Mouse (Mus musculus): ENCODE measurements around the gene Ccer1. TPM values are rescaled to one million over a fixed set of nuclear protein-coding genes. Genes with fewer than 3 reads are reported as not detected.
"Not testable (repeated sequence)": the region's sequence is repeated elsewhere in the genome, so short reads cannot be mapped to it uniquely, and the experiment has no call there.

Gene Ccer1
- polyA plus RNA-seq, 1 experiment from 2014 or later = 0.10 TPM

DNA sequence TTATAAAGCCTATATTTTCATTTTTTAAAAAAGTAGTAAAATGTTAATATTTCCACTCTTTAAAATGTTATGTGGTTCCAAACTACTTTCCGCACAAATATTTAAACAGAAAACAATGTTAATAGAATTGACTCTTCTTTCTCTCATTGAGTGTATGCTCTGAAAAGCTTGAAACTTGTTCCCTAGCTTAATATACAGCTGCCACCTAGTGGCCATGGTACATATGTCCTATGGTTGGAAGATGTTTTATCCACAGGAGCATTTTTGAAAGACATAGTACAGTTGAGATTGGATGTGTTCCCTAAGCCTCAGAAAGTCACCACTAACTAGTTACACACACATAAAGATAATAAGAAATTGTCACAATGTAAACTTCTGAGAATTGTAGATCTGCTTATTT is 11.7 kb downstream of the Ccer1 start:
- no peak overlapping the region for H3K27ac ChIP-seq
- H3K4me3 ChIP-seq = no peak overlapping the region
- H3K4me2 ChIP-seq (replicated peaks) = no peak overlapping the region
- no peaks in the 10 kb centered on the region for H3K27me3 ChIP-seq
- WGBS = 35% methylated on average over 1 of the region's 1 CpGs
- H3K36me3 ChIP-seq = no peaks in the 10 kb centered on the region
- H3K4me1 ChIP-seq = no peaks in the 10 kb centered on the region
- H3K9ac ChIP-seq = no peak overlapping the region
- no peaks in the 10 kb centered on the region for H3K9me3 ChIP-seq
- ATAC-seq (ENCODE audit: low FRiP score, low read depth) = no peak

DNA sequence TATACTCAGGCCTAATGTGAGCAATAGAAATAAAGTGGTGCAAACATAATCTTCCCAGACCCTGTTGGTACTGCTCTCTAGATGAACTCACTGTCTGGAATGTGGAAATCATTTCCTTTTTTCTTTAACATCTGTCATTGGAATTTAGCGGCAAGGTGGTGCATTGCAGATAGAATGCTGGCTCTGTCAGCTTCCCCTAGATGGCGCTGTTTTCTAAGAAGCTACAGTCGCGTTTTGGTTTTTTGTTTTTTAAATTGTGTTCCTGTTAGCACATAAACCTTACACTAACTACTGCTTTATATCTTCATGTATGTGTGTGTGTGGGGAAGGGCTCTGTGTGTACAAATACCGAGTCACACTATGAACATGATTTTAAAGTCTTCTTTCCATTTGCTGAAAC is 19.8 kb downstream of the Ccer1 start:
- no peak overlapping the region for H3K4me2 ChIP-seq (replicated peaks)
- no peaks in the 10 kb centered on the region for H3K36me3 ChIP-seq
- H3K4me3 ChIP-seq = no peak overlapping the region
- 2% methylated on average over 5 of the region's 5 CpGs for WGBS
- no peaks in the 10 kb centered on the region for H3K9me3 ChIP-seq
- no peak overlapping the region for H3K9ac ChIP-seq
- H3K4me1 ChIP-seq = no peaks in the 10 kb centered on the region
- no peak overlapping the region for H3K27ac ChIP-seq
- ATAC-seq (ENCODE audit: low FRiP score, low read depth) = peak; percentile 64; the same call in 1 of the 2 replicates
- no peaks in the 10 kb centered on the region for H3K27me3 ChIP-seq

DNA sequence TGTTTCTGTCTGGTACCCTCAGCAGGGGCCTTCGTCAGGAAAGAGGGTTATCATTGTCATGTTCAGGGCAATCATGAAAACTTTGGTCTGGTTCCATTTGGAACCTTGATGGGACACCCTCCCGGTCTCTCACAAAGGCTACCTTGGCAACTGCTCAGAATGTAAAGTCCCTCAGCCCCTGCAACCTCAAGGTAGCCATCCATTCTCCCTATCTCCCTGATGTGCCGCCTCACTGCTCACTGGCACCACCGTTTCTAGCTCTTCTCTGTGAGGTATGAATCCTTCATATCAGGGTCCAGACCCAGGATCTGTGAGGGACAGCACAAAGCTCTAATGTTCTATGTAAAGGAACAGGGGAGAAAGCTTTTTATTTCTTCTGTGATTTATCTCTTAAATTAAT is 21.7 kb downstream of the Ccer1 start:
- WGBS = 76% methylated on average over 4 of the region's 4 CpGs
- no peak overlapping the region for H3K9ac ChIP-seq
- no peaks in the 10 kb centered on the region for H3K36me3 ChIP-seq
- no peak for ATAC-seq (ENCODE audit: low FRiP score, low read depth)
- no peaks in the 10 kb centered on the region for H3K9me3 ChIP-seq
- H3K4me3 ChIP-seq = no peak overlapping the region
- no peaks in the 10 kb centered on the region for H3K27me3 ChIP-seq
- no peak overlapping the region for H3K27ac ChIP-seq
- H3K4me2 ChIP-seq (replicated peaks) = no peak overlapping the region
- H3K4me1 ChIP-seq = 0 out of 2 replicates have a peak, but pooled peaks cover 3% of the 10 kb centered on the region

DNA sequence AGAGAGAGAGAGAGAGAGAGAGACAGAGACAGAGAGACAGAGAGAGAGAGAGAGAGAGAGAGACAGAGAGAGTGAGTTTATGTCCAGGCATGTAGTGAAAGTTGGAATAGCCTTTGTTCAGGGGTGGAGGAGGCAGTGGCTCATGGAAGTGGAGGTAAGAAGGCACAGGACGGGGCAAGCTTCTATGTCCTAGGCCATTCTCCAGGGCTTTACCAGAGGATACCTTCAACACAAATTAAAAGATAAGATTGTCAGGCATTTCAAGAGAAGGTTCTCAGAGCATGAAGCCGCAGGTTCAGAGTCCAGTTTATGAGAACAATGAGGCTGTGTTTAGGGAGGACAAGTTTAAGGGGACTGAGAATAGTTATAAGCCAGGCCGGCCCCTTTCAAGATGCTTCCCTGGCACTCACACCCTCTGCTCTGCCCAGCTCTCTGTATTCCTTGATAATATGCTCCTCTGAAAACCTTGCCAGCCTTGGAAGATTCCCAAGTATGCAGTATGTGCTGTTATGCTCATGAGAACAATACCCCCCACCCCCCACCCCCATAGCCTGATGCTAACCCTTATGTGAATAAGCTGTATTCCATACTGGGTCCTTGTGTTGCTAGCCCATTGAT is 22.5 kb downstream of the Ccer1 start:
- no peak for ATAC-seq (ENCODE audit: low FRiP score, low read depth)
- WGBS = 91% methylated on average over 3 of the region's 3 CpGs
- Histone ChIP-seq H3K27ac (no peak overlapping the region), H3K27me3 (no peaks in the 10 kb centered on the region), H3K4me1 (0 out of 2 replicates have a peak, but pooled peaks cover 3% of the 10 kb centered on the region), H3K9ac (no peak overlapping the region), H3K4me2 (replicated peaks) (no peak overlapping the region), H3K9me3 (no peaks in the 10 kb centered on the region), H3K36me3 (no peaks in the 10 kb centered on the region), H3K4me3 (no peak overlapping the region)

DNA sequence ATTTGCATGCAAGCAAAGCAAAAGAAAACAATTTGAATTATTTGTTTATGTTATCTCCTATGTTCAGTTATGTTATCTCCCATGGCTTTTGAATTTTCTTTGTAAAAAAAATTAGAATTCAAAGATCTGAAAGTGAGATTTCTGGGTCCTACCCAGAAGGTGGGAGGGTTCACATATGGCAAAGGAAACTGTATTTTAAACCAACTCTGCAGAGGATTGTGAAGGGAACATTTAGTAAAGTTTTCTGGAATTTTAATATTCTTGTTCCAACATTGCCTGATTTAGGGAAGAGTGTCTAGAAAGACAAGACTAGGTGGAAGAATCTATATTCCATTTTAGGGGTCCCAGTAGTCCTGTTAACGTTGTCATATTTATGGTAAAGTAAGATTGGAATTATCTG is 24.4 kb downstream of the Ccer1 start:
- 59% methylated on average over 1 of the region's 1 CpGs for WGBS
- Histone ChIP-seq H3K4me3 (no peak overlapping the region), H3K9me3 (no peaks in the 10 kb centered on the region), H3K4me1 (0 out of 2 replicates have a peak, but pooled peaks cover 3% of the 10 kb centered on the region), H3K9ac (no peak overlapping the region), H3K27ac (no peak overlapping the region), H3K36me3 (no peaks in the 10 kb centered on the region), H3K4me2 (replicated peaks) (no peak overlapping the region), H3K27me3 (no peaks in the 10 kb centered on the region)
- no peak for ATAC-seq (ENCODE audit: low FRiP score, low read depth)

DNA sequence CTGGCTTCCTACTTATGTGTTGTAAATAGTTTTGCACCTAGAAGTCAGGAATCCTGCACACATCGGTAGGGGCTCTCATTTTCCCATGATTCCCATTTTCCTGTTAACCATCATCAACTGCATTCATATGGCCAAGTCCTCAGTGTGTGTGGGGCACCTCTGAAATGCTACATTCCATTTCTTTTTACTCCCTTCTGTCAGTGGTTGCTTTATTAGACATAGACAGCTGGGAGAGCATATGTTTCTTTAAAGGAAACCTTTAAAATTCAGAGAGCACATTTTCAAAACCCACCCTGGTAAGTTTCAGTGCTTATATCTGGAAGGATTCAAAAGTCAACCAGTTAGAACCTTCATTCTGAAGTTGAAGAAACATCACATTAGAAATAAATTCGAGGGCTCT is 25.2 kb downstream of the Ccer1 start:
- H3K9ac ChIP-seq = no peak overlapping the region
- ATAC-seq (ENCODE audit: low FRiP score, low read depth) = no peak
- no peaks in the 10 kb centered on the region for H3K9me3 ChIP-seq
- no peak overlapping the region for H3K4me2 ChIP-seq (replicated peaks)
- no peaks in the 10 kb centered on the region for H3K27me3 ChIP-seq
- no peak overlapping the region for H3K27ac ChIP-seq
- WGBS = 57% methylated on average over 2 of the region's 2 CpGs
- H3K36me3 ChIP-seq = no peaks in the 10 kb centered on the region
- no peak overlapping the region for H3K4me3 ChIP-seq
- 0 out of 2 replicates have a peak, but pooled peaks cover 3% of the 10 kb centered on the region for H3K4me1 ChIP-seq

DNA sequence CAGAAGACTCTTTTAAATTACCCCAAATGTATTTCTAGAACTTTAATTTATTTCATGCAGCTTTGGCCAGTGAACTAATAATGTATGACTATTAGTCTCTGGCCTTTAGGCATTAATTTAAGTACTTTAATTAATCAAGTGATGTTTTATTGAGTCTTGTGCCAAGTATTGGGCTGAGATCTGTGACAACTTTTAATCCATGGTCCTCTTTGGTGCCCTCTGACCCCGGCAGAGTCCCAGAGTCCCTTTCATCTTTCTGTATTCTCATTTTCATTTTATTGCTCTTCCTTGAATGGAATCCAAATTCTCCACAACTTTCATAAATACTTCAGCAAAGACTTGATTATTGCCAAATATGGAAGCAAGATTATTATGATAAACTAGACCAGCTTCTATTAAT is 27.8 kb downstream of the Ccer1 start:
- WGBS = 68% methylated on average over 1 of the region's 1 CpGs

DNA sequence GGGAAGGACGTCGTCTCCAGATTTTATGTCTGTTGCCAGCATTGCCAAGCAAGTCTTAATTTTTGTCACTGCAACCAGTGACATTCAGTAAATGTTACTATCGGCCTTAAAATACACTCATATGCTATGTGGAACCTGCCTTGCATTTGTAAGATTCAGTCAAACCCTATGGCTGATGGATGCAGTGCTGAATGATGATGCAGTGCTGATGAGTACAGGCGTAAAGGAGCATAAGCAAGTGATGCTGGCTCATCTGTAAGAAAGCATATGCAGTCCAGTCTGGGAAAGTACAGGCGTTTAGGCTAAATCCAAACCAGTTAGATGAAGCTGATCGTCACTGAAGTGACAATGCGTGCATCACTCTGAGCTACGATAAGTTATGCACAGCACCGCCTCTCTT is 29.9 kb downstream of the Ccer1 start:
- H3K4me3 ChIP-seq = no peak overlapping the region
- 0 out of 2 replicates have a peak, but pooled peaks cover 3% of the 10 kb centered on the region for H3K4me1 ChIP-seq
- H3K4me2 ChIP-seq (replicated peaks) = no peak overlapping the region
- no peaks in the 10 kb centered on the region for H3K9me3 ChIP-seq
- WGBS = 96% methylated on average over 9 of the region's 9 CpGs
- no peaks in the 10 kb centered on the region for H3K27me3 ChIP-seq
- no peak overlapping the region for H3K9ac ChIP-seq
- no peaks in the 10 kb centered on the region for H3K36me3 ChIP-seq
- no peak overlapping the region for H3K27ac ChIP-seq
- ATAC-seq (ENCODE audit: low FRiP score, low read depth) = no peak

More for the DNA sequence above, 27.8 kb downstream of the Ccer1 start:
- H3K27me3 ChIP-seq = no peaks in the 10 kb centered on the region
- 0 out of 2 replicates have a peak, but pooled peaks cover 3% of the 10 kb centered on the region for H3K4me1 ChIP-seq
- no peaks in the 10 kb centered on the region for H3K36me3 ChIP-seq
- no peak overlapping the region for H3K4me3 ChIP-seq
- no peak overlapping the region for H3K9ac ChIP-seq
- no peak overlapping the region for H3K4me2 ChIP-seq (replicated peaks)
- no peaks in the 10 kb centered on the region for H3K9me3 ChIP-seq
- H3K27ac ChIP-seq = no peak overlapping the region
- no peak for ATAC-seq (ENCODE audit: low FRiP score, low read depth)

DNA sequence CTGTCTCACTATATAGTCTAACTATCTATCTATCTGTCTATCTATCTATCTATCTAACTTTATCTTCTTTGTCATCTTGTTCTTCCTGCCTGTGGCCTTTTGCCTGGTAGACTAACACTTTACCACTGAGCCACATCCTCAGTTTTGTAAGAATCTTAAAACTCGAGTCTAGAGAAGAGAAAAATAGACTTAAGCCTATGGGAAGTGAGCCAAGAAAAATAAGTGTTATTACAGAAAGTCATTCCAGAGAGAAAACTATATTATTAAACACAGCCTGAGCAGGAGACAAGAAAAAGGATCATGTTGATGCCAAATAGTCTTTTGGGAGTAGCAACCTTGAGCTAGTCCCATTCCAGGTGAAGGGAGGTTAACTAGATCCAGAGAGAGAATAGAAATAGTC is 33.1 kb downstream of the Ccer1 start:
- ATAC-seq (ENCODE audit: low FRiP score, low read depth) = no peak
- H3K27me3 ChIP-seq = no peaks in the 10 kb centered on the region
- H3K4me3 ChIP-seq = no peak overlapping the region
- H3K4me1 ChIP-seq = no peaks in the 10 kb centered on the region
- H3K36me3 ChIP-seq = no peaks in the 10 kb centered on the region
- H3K9ac ChIP-seq = no peak overlapping the region
- no peak overlapping the region for H3K27ac ChIP-seq
- H3K4me2 ChIP-seq (replicated peaks) = no peak overlapping the region
- H3K9me3 ChIP-seq = no peaks in the 10 kb centered on the region
- WGBS = 37% methylated on average over 1 of the region's 1 CpGs

DNA sequence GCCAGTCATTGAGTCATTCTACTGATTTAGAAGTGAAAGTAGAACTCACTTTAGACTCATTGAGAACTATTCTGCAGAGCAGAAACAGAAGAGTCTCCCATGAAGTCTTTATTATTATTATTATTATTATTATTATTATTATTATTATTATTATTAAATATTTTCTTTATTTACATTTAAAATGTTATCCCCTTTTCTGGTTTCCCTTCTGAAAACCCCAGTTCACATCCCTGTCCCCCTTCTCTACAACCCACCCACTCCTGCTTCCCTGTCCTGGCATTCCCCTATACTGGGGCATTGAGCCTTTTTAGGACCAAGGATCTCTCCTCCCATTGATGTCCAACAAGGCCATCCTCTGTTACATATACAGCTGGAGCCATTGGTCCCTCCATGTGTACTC is 33.8 kb downstream of the Ccer1 start, which contains the start of gene C030005K15Rik:
C030005K15Rik (minus strand) TSS at position 101 of the 400 bp plus-strand sequence.
- H3K4me2 ChIP-seq (replicated peaks); H3K27me3 ChIP-seq; H3K36me3 ChIP-seq; H3K4me3 ChIP-seq; ATAC-seq (ENCODE audit: low FRiP score, low read depth); H3K4me1 ChIP-seq; H3K9ac ChIP-seq; H3K27ac ChIP-seq; H3K9me3 ChIP-seq: not testable (repeated sequence)

Other genes with a start within 250 kb of the Ccer1 start
- 302 and 322 TPM in 2 replicates for gene Dcn, start 213.4 kb upstream of the Ccer1 start, polyA plus RNA-seq (2015; fragmentation: Nextera tagmentation; extraction: Ambion mirVana)
- 330 and 358 TPM in 2 replicates for gene Lum, start 127.9 kb upstream of the Ccer1 start, polyA plus RNA-seq (2015; fragmentation: Nextera tagmentation; extraction: Ambion mirVana)
- gene Kera, start 86.2 kb upstream of the Ccer1 start, polyA plus RNA-seq (2015; fragmentation: Nextera tagmentation; extraction: Ambion mirVana) = 76.1 and 78.8 TPM in 2 replicates
- gene Epyc, start 49.0 kb upstream of the Ccer1 start, polyA plus RNA-seq (2015; fragmentation: Nextera tagmentation; extraction: Ambion mirVana) = 24.8 and 30.1 TPM in 2 replicates
- gene C030005K15Rik, start 33.7 kb downstream of the Ccer1 start, polyA plus RNA-seq (2015; fragmentation: Nextera tagmentation; extraction: Ambion mirVana) = not detected in 2 replicates

Measured in limb, embryonic 13.5 days (tissue).